Mouse (Mus musculus) neural tube, embryonic 14.5 days (tissue): ENCODE measurements at regions not wholly inside any gene's neighbourhood (a gene's known extent, or its start where the extent isn't known, plus 50 kb on each side); places are given as distances from the start of the nearest gene placed in this dataset.
"Not testable (repeated sequence)": the region's sequence is repeated elsewhere in the genome, so short reads cannot be mapped to it uniquely, and the experiment has no call there.

Experiments
- ATAC-seq: fragments of 200-750 bp; cut with Nextera tagmentation; 2 replicates; pipeline ENCODE4 v1.8.0; 2017; ENCODE audit warnings: low read depth, mild to moderate bottlenecking, moderate TSS enrichment, moderate library complexity
- H3K27ac ChIP-seq: fragments of 300-500 bp; sonication (generic); 2 replicates; pipeline ENCODE4 v1.5.1; 2014; ENCODE audit warnings: low read depth, mild to moderate bottlenecking, control low read depth, low read length, moderate library complexity, mixed read lengths
- H3K27me3 ChIP-seq: fragments of 300-500 bp; sonication (generic); 2 replicates; pipeline ENCODE4 v1.6.1; 2014; ENCODE audit warnings: low read length; ENCODE audit not compliant: control insufficient read depth, insufficient read depth
- H3K36me3 ChIP-seq: fragments of 300-500 bp; sonication (generic); 2 replicates; pipeline ENCODE4 v1.6.1; 2014; ENCODE audit warnings: low read length, mixed read lengths; ENCODE audit not compliant: control insufficient read depth, insufficient read depth
- H3K4me1 ChIP-seq: fragments of 300-500 bp; sonication (generic); 2 replicates; pipeline ENCODE4 v1.6.1; 2014; ENCODE audit warnings: low read length; ENCODE audit not compliant: control insufficient read depth, insufficient read depth
- H3K4me2 ChIP-seq: fragments of 300-500 bp; sonication (generic); 2 replicates; pipeline ENCODE4 v1.6.1; 2014; ENCODE audit warnings: mild to moderate bottlenecking, low read depth, low read length, control low read depth
- H3K4me3 ChIP-seq: fragments of 300-500 bp; sonication (generic); 2 replicates; pipeline ENCODE4 v1.5.1; 2014; ENCODE audit warnings: low read depth, low read length, control low read depth, mixed read lengths
- H3K9ac ChIP-seq: fragments of 300-500 bp; sonication (generic); replicated peaks from 2 replicates; pipeline ENCODE4 v1.6.1; 2014; ENCODE audit warnings: low read depth, mild to moderate bottlenecking, control low read depth, low read length, mixed read lengths
- H3K9me3 ChIP-seq: fragments of 300-500 bp; sonication (generic); 2 replicates; pipeline ENCODE4 v1.6.1; 2016; ENCODE audit warnings: low read length; ENCODE audit not compliant: control insufficient read depth
- WGBS: fragments of 180-500 bp; shearing (Covaris S2); extraction: QIAGEN DNeasy Blood & Tissue Kit; methylation state at CpG from one replicate; pipeline ENCODE4 v1.1.7; 2014; 5-methylcytosine and 5-hydroxymethylcytosine counted together

DNA sequence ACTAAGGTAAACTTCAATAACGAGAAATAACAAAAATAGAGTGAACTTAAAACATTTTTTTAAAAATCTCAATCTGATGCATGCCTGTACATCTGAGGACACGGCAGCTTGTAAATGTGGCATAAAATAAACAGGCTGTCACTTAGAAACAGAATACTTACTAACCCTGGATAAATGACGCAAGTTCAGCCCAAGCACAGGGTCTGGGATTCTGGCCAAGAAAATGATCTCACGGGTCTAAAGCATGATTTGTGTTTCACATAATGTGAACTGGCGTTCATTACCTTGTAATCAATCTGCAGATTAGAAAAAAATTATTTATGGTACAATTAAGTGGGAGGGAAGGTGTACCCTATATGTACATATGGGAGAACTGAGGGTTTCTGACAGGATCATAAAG is 512.1 kb upstream of the Vrk2 start:
- ATAC-seq = no peak
- Histone ChIP-seq H3K27me3 (no peaks in the 10 kb centered on the region), H3K9ac (no peak overlapping the region), H3K4me3 (no peak overlapping the region), H3K36me3 (no peaks in the 10 kb centered on the region), H3K4me2 (no peak overlapping the region), H3K27ac (no peak overlapping the region), H3K4me1 (no peaks in the 10 kb centered on the region), H3K9me3 (no peaks in the 10 kb centered on the region)
- WGBS = 57% methylated on average over 5 of the region's 5 CpGs

- H3K27ac ChIP-seq = no peak overlapping the region
- H3K9ac ChIP-seq = no peak overlapping the region
- H3K4me1 ChIP-seq = no peaks in the 10 kb centered on the region
- no peak overlapping the region for H3K4me2 ChIP-seq
- no peak overlapping the region for H3K4me3 ChIP-seq
- ATAC-seq = no peak
- no peaks in the 10 kb centered on the region for H3K36me3 ChIP-seq
- H3K27me3 ChIP-seq = no peaks in the 10 kb centered on the region
- no peaks in the 10 kb centered on the region for H3K9me3 ChIP-seq
Measured at GRCm38 (mm10) chr11:27102906-27103305, 509.1 kb upstream of the Vrk2 start.

GRCm38 (mm10) chr11:27102045-27102444 is 508.2 kb upstream of the Vrk2 start:
- Histone ChIP-seq H3K4me2 (no peak overlapping the region), H3K9me3 (no peaks in the 10 kb centered on the region), H3K36me3 (no peaks in the 10 kb centered on the region), H3K9ac (no peak overlapping the region), H3K27ac (no peak overlapping the region), H3K4me1 (no peaks in the 10 kb centered on the region), H3K27me3 (no peaks in the 10 kb centered on the region), H3K4me3 (no peak overlapping the region)
- 99% methylated on average over 2 of the region's 2 CpGs for WGBS
- no peak for ATAC-seq

GRCm38 (mm10) chr11:27096615-27097014 is 502.8 kb upstream of the Vrk2 start:
- no peaks in the 10 kb centered on the region for H3K9me3 ChIP-seq

DNA sequence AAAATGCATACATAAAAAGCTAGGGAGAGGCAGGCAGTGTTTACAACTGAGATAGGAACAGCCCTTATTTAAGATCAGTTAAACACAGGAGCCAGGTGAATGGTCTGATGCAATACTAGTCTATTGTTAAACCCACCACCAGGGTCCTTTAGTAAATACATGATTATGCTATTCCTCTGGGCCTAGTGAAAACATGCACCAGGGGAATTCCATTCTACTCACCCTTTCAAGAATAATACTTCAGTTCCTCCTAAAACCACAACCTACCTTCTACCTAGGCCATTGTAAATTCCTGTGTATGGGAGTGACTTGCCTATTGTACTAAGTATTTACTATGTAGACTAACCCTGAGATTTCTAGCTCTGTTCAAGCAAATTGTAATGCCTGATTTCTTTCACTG is 501.7 kb upstream of the Vrk2 start:
- H3K4me3 ChIP-seq, H3K9ac ChIP-seq, H3K27ac ChIP-seq, H3K36me3 ChIP-seq, H3K27me3 ChIP-seq, H3K9me3 ChIP-seq, H3K4me2 ChIP-seq, H3K4me1 ChIP-seq, ATAC-seq: not testable (repeated sequence)

More at GRCm38 (mm10) chr11:27096615-27097014, 502.8 kb upstream of the Vrk2 start:
- Histone ChIP-seq H3K9ac (no peak overlapping the region), H3K27ac (no peak overlapping the region), H3K4me2 (no peak overlapping the region), H3K4me1 (no peaks in the 10 kb centered on the region), H3K4me3 (no peak overlapping the region), H3K27me3 (no peaks in the 10 kb centered on the region), H3K36me3 (no peaks in the 10 kb centered on the region)
- ATAC-seq = no peak

DNA sequence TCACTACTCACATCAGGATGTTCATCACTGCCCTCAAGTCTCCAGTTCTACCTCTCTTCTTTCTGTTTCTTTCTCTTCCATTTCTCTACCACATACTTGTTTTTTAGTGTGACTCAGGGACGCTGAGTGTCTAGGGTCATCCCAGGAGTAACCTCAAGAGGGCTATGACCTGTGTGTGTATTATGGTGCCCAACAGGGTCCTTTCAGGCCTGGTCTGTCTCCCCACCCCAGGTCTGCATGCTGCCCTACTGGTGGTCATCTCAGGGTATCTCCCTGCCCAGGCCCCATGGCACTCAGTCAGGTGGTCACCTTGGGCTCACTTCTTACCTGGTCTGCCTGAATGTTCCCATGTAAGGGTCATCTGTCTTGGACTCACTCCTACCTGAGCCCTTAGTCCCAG is 492.7 kb upstream of the Vrk2 start:
- Histone ChIP-seq H3K4me3 (no peak overlapping the region), H3K4me1 (no peaks in the 10 kb centered on the region), H3K27me3 (no peaks in the 10 kb centered on the region), H3K27ac (no peak overlapping the region), H3K4me2 (no peak overlapping the region), H3K36me3 (no peaks in the 10 kb centered on the region), H3K9ac (no peak overlapping the region), H3K9me3 (no peaks in the 10 kb centered on the region)
- ATAC-seq = no peak
- 96% methylated on average over 1 of the region's 1 CpGs for WGBS

DNA sequence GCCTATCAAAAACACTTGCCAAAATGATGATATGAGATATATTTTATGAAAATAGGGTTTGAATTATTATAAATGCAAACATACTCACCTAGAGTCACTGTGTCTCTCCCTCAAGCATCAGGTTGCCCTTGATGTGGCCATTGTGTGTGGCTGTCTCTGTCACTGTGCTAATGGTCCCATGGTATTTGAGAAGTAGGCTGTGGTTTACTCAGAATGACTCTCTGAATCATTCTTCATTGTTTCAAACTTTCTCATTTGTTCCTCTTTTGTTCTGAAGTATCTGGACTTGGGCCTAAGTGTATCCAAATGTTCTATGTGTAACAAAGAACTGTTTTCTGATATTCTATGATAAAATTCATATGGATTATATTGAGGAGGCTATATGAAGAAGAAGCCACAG is 487.4 kb upstream of the Vrk2 start:
- Histone ChIP-seq H3K4me3 (no peak overlapping the region), H3K9me3 (no peaks in the 10 kb centered on the region), H3K4me2 (no peak overlapping the region), H3K9ac (no peak overlapping the region), H3K27ac (no peak overlapping the region), H3K27me3 (no peaks in the 10 kb centered on the region), H3K36me3 (no peaks in the 10 kb centered on the region), H3K4me1 (no peaks in the 10 kb centered on the region)
- ATAC-seq = no peak

GRCm38 (mm10) chr11:27070381-27070780 is 476.6 kb upstream of the Vrk2 start:
- Histone ChIP-seq H3K4me1 (no peaks in the 10 kb centered on the region), H3K27me3 (no peaks in the 10 kb centered on the region), H3K4me2 (no peak overlapping the region), H3K27ac (no peak overlapping the region), H3K9me3 (no peaks in the 10 kb centered on the region), H3K4me3 (no peak overlapping the region), H3K36me3 (no peaks in the 10 kb centered on the region), H3K9ac (no peak overlapping the region)
- ATAC-seq = no peak

DNA sequence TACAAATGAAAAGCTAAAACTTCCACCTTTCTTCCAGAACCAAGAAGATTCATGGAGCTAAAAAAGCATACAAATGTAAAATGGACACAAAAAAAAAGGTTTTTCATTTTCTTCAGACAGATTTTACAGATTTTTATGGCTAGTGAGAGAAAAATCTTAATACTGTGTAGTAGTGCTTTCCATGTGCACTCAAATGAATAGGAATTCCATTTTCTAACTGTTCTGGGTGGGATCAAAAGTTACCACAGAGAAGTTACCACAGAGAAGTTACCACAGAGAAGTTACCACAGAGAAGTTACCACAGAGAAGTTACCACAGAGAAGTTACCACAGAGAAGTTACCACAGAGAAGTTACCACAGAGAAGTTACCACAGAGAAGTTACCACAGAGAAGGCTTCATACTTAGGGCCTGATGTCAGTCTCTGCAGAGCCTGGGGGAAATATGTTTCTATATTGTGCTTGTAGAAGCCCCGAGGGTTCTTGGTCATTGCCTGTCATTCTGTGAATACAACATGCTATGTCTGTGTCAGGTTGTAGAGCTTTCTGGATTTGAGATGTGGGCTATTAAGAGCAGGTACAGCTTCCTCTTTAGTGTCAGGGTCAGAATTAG is 433.5 kb upstream of the Vrk2 start:
- H3K27me3 ChIP-seq = no peaks in the 10 kb centered on the region
- H3K9me3 ChIP-seq = no peaks in the 10 kb centered on the region
- no peak overlapping the region for H3K27ac ChIP-seq
- no peaks in the 10 kb centered on the region for H3K4me1 ChIP-seq
- no peak overlapping the region for H3K4me3 ChIP-seq
- WGBS = 78% methylated on average over 1 of the region's 1 CpGs
- H3K36me3 ChIP-seq = no peaks in the 10 kb centered on the region
- no peak overlapping the region for H3K4me2 ChIP-seq
- ATAC-seq = no peak
- H3K9ac ChIP-seq = no peak overlapping the region

GRCm38 (mm10) chr11:27025500-27025899 is 431.7 kb upstream of the Vrk2 start:
- no peak overlapping the region for H3K4me2 ChIP-seq
- H3K27me3 ChIP-seq = no peaks in the 10 kb centered on the region
- 84% methylated on average over 2 of the region's 2 CpGs for WGBS
- no peak overlapping the region for H3K9ac ChIP-seq
- no peaks in the 10 kb centered on the region for H3K4me1 ChIP-seq
- H3K27ac ChIP-seq = no peak overlapping the region
- no peaks in the 10 kb centered on the region for H3K9me3 ChIP-seq
- no peak overlapping the region for H3K4me3 ChIP-seq
- H3K36me3 ChIP-seq = no peaks in the 10 kb centered on the region
- ATAC-seq = no peak
